Mouse (Mus musculus): ENCODE data around the gene Sec24d.

GRCm38 (mm10) chr3:123245646-123246045 lies 21.6 kb upstream of the Sec24d start:
- TF ChIP-seq CTCF (IDR thresholded peaks at IDR 0.05; ENCODE audit: extremely low read depth, insufficient read length, insufficient replicate concordance, low read depth, low read length): no peak
- TF ChIP-seq POLR2A (IDR thresholded peaks at IDR 0.05; ENCODE audit: low read depth, low read length): no peak
